Mouse (Mus musculus) liver, adult 2 months (tissue): ENCODE data around the gene Gm29797.

Source experiments
- CTCF ChIP-seq: fragments of 200-500 bp; IDR thresholded peaks from 2 replicates; pipeline ENCODE4 v1.5.1; 2011; ENCODE audit warnings: low read depth, low read length, control low read depth
- POLR2A ChIP-seq: fragments of 200-500 bp; IDR thresholded peaks from 2 replicates; pipeline ENCODE4 v1.6.1; 2011; ENCODE audit warnings: low read length, control low read depth; ENCODE audit not compliant: insufficient read depth; ENCODE audit errors: extremely low read depth

DNA sequence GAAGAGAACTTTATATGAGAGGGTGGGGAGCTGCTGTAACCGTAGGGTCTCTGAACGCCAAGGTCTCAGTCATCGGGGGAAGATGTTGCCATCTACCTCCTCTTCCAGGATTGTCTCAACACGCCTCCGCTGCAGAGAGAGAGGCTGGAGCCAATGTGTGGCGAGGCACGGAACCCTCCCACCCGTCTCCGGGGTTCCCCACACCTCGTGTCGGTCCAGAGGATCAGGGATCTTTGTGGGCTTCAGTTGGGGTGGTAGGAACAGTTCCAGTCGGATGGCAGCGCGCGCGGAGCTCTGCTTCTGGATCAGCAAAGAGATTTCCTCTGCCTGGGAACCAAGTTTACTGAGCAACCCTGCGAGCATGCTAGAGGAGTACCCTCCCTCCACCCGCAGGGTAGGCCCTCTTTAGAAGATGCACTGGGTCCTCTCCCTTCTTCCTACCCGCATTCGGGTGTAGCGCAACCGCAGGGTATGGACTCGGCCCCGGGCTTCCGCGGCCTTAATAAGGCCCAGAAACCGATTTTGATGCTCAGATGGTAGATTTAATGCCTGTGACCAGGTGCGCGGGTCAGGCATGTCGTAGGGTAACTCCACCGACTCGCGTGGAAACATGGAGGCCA, 40.1 kb downstream of the Gm29797 start:
- TF ChIP-seq CTCF: no peak
- TF ChIP-seq POLR2A: no peak
